Mouse (Mus musculus) C3H10T1/2 (cell line): ENCODE data around the gene Sephs2. TPM values are rescaled to one million over a fixed set of nuclear protein-coding genes. Genes with fewer than 3 reads are reported as not detected.

ENCODE experiments used
- polyA plus RNA-seq, 2 experiments: library from polyadenylated mRNA; unstranded; fragments of >200 nt; fragmentation: generic; extraction: Trizol; gene quantifications; one replicate each; pipeline ENCODE4 v1.2.1; 2012; ENCODE audit warnings: missing spikeins in 2 of 2

The Sephs2 gene
- 10 to 100 TPM; 11.8 to 13.4 TPM for polyA plus RNA-seq

GRCm38 (mm10) chr7:127273925-127274789, at the start of gene Sephs2:
Gene Sephs2, minus strand, starts transcription at chr7:127274055.

GRCm38 (mm10) chr7:127296098-127296497, 22.2 kb upstream of the Sephs2 start, which contains the start of gene Itgal:
Gene Itgal, plus strand, starts transcription at chr7:127296260.

GRCm38 (mm10) chr7:127260309-127261111, 13.3 kb downstream of the Sephs2 start, which contains the start of gene Dctpp1:
Gene Dctpp1, minus strand, starts transcription at chr7:127260709.

GRCm38 (mm10) chr7:127243870-127244657, 29.8 kb downstream of the Sephs2 start, which contains the start of gene Zfp771:
Gene Zfp771, plus strand, starts transcription at chr7:127244274.

GRCm38 (mm10) chr7:127232622-127233367, 41.1 kb downstream of the Sephs2 start, which contains the start of the genes Zfp553 and Sept1:
Gene Zfp553, plus strand, starts transcription at chr7:127233061.
Gene Sept1, minus strand, starts transcription at chr7:127233130.

Other genes starting within 250 kb of the Sephs2 start
- 100 to 1,000 TPM; 130 to 150 TPM for gene Maz, start 247.0 kb downstream of the Sephs2 start, polyA plus RNA-seq
- gene Kif22, start 231.6 kb downstream of the Sephs2 start, polyA plus RNA-seq, result 10 to 100 TPM; 51.4 to 57.4 TPM
- gene Zg16, start 186.7 kb downstream of the Sephs2 start, polyA plus RNA-seq, result not detected
- gene AI467606, start 182.7 kb downstream of the Sephs2 start, polyA plus RNA-seq, result under 1 TPM; 0.08 to 0.25 TPM
- gene Qprt, start 151.8 kb downstream of the Sephs2 start, polyA plus RNA-seq, result under 1 TPM in 1 of 2 experiments, not detected in 1; 0.11 TPM
- gene Spn, start 136.2 kb downstream of the Sephs2 start, polyA plus RNA-seq, result 1 to 10 TPM; 2.9 to 7.1 TPM
- gene Cd2bp2, start 78.0 kb downstream of the Sephs2 start, polyA plus RNA-seq, result 10 to 100 TPM; 39.6 to 40.3 TPM
- gene Tbc1d10b, start 65.6 kb downstream of the Sephs2 start, polyA plus RNA-seq, result 10 to 100 TPM; 29.3 to 41.2 TPM
- 1 to 10 TPM in 1 of 2 experiments, under 1 TPM in 1; 0.81 to 2.0 TPM for gene Mylpf, start 65.2 kb downstream of the Sephs2 start, polyA plus RNA-seq
- gene Zfp553, start 41.0 kb downstream of the Sephs2 start, polyA plus RNA-seq, result 10 to 100 TPM; 10.4 to 16.5 TPM
- gene Sept1, start 40.9 kb downstream of the Sephs2 start, polyA plus RNA-seq, result 1 to 10 TPM; 2.3 to 7.7 TPM
- 10 to 100 TPM; 53.6 to 86.7 TPM for gene Zfp771, start 29.8 kb downstream of the Sephs2 start, polyA plus RNA-seq
- gene Dctpp1, start 13.3 kb downstream of the Sephs2 start, polyA plus RNA-seq, result 100 to 1,000 TPM in 1 of 2 experiments, 10 to 100 TPM in 1; 89.3 to 405 TPM
- gene Itgal, start 22.2 kb upstream of the Sephs2 start, polyA plus RNA-seq, result under 1 TPM in 1 of 2 experiments, not detected in 1; 0.18 TPM
- gene Zfp768, start 71.5 kb upstream of the Sephs2 start, polyA plus RNA-seq, result 10 to 100 TPM; 12.4 to 21.7 TPM
- 1 to 10 TPM; 1.9 to 6.1 TPM for gene Zfp747, start 102.0 kb upstream of the Sephs2 start, polyA plus RNA-seq
- gene 9130019O22Rik, start 113.1 kb upstream of the Sephs2 start, polyA plus RNA-seq, result under 1 TPM; 0.05 to 0.08 TPM
- gene E430018J23Rik, start 119.6 kb upstream of the Sephs2 start, polyA plus RNA-seq, result 1 to 10 TPM; 3.0 to 5.2 TPM
- under 1 TPM; 0.02 to 0.19 TPM for gene Zfp764, start 132.8 kb upstream of the Sephs2 start, polyA plus RNA-seq
- gene Zfp688, start 148.0 kb upstream of the Sephs2 start, polyA plus RNA-seq, result 10 to 100 TPM; 11.3 to 25.7 TPM
- 1 to 10 TPM; 2.5 to 3.3 TPM for gene Zfp689, start 175.1 kb upstream of the Sephs2 start, polyA plus RNA-seq
- gene Prr14, start 185.6 kb upstream of the Sephs2 start, polyA plus RNA-seq, result 10 to 100 TPM; 23.4 to 40.6 TPM
- 10 to 100 TPM; 11.9 to 36.7 TPM for gene Fbrs, start 205.1 kb upstream of the Sephs2 start, polyA plus RNA-seq
- 10 to 100 TPM in 1 of 2 experiments, under 1 TPM in 1; 0.92 to 10.3 TPM for gene Srcap, start 237.9 kb upstream of the Sephs2 start, polyA plus RNA-seq
- 10 to 100 TPM in 1 of 2 experiments, 1 to 10 TPM in 1; 3.1 to 16.7 TPM for gene Gm42715, start 245.5 kb upstream of the Sephs2 start, polyA plus RNA-seq